Mouse (Mus musculus): Measurements from ENCODE around the gene Gpr155. TPM values are rescaled to one million over a fixed set of nuclear protein-coding genes. Genes with fewer than 3 reads are reported as not detected.

Gpr155 gene
- 6.3 and 8.1 TPM in 2 replicates for polyA plus RNA-seq (2015; fragmentation: Nextera tagmentation; extraction: Ambion mirVana)

DNA sequence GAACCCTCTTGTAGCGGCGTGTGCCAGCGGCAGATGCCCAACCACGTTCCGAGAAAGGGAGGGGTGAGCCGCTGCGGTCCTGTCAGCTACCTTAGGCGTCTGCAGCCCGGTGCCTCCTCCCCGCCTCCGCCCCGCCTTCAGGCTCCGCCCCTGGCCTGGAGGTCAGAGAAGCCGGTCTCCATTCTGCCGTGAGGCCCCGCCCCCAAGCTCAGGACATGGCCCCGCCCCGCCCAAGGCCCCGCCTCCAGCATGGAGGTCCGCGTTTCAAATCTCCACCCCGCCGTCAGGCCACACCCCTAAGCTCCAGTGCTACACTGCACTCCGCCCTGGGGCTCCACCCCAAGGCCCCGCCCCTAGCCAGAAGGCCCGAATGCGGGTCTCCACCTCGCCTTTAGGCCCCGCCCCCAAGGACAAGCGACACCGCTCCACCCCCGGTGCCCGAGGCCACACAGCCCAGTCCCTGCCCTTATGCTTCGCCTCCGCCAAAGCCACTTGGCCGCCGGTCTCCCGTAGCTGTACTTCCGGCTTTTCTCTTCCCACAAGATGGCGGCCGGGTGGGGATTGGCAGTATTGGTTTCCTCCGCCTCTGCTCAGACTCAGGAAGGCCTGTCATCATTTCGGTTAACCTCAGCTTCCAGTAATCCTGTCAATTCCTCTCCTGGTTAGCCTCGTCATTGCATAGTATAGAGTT lies at the start of gene Gpr155:
Gene Gpr155 (minus strand): TSS at position 217 of the 691 bp plus-strand sequence.
- no peaks in the 10 kb centered on the region for H3K9me3 ChIP-seq (ENCODE audit: low read length)
- peak within 1 kb of the TSS; percentile 37 for H3K9ac ChIP-seq (replicated peaks; ENCODE audit: low read depth)
- H3K36me3 ChIP-seq (ENCODE audit: insufficient read depth, low read length) = no peaks in the 10 kb centered on the region
- WGBS = under 1% methylated on average over 42 of the region's 44 CpGs
- peak within 1 kb of the TSS; percentile 86 for H3K27ac ChIP-seq (ENCODE audit: low read length)
- H3K4me3 ChIP-seq (ENCODE audit: low read depth, low read length) = peak within 1 kb of the TSS; percentile 51
- peak within 1 kb of the TSS; percentile 84 for H3K4me2 ChIP-seq (replicated peaks; ENCODE audit: low read depth, low read length)
- no peaks in the 10 kb centered on the region for H3K27me3 ChIP-seq (replicated peaks; ENCODE audit: insufficient read depth, low read length)
- peak; percentile 100 for DNase-seq (ENCODE audit: low spot score)
- ATAC-seq = peak; percentile 97
- H3K4me1 ChIP-seq (ENCODE audit: insufficient read depth, low read depth, low read length) = no peaks in the 10 kb centered on the region
- TF ChIP-seq CTCF (IDR thresholded peaks at IDR 0.05) (0 out of 2 replicates have a peak, but pooled peaks have one; percentile 8), EP300 (IDR thresholded peaks at IDR 0.05) (no peak)

DNA sequence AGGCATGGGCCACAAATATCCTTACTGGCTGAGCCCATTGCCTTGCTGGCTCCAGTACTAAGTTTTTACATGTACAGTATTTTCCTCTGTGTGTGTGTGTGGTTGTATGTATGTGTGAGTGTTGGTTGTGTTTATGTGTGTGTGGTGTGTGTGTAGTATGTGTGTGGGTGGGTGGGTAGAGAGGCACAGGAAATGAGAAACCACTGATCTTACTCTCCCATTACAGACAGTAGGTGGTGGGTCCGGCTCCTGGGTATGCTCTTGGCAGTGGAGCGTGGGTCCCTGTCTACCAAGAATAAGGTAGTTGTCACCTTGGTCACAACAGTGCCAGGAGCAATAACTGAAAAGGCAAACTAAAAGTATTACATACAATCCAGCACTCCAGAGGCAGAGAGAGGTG lies 49.5 kb upstream of the Gpr155 start:
- H3K9ac ChIP-seq (replicated peaks; ENCODE audit: low read depth) = no peak overlapping the region
- ATAC-seq (no peak), DNase-seq (ENCODE audit: low spot score) (no peak)
- H3K27me3 ChIP-seq (replicated peaks; ENCODE audit: insufficient read depth, low read length) = no peaks in the 10 kb centered on the region
- H3K27ac ChIP-seq (ENCODE audit: low read length) = no peak overlapping the region
- H3K36me3 ChIP-seq (ENCODE audit: insufficient read depth, low read length) = peaks cover 9% of the 10 kb centered on the region; the same call in 1 of the 2 replicates
- no peaks in the 10 kb centered on the region for H3K4me1 ChIP-seq (ENCODE audit: insufficient read depth, low read depth, low read length)
- WGBS = 96% methylated on average over 2 of the region's 2 CpGs
- no peak for TF ChIP-seq EP300 (IDR thresholded peaks at IDR 0.05)
- TF ChIP-seq CTCF (IDR thresholded peaks at IDR 0.05) = no peak
- H3K9me3 ChIP-seq (ENCODE audit: low read length) = no peaks in the 10 kb centered on the region
- no peak overlapping the region for H3K4me3 ChIP-seq (ENCODE audit: low read depth, low read length)
- no peak overlapping the region for H3K4me2 ChIP-seq (replicated peaks; ENCODE audit: low read depth, low read length)

DNA sequence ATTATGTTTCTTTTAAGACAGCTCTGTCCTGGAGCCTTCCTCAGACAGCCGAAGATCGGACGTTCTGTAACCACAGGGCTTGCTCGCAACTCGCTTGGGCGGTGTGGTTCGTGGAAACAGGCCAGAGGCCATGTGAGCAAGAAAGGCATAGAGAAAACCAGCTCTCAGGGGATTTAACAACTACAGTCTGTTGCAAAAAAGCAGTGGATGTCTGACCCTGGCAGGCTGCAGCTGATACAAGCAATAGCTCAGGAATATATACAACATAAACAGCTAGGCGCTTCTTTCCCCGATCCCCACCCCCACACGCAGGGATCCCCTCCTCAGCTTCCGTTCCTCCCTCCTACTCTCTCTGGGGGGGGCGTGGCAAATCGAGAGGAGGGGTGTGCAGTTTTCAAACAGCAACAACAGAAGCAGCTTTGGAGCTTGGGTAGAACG lies 45.6 kb upstream of the Gpr155 start:
- Histone ChIP-seq H3K36me3 (ENCODE audit: insufficient read depth, low read length) (peaks cover 4% of the 10 kb centered on the region; the same call in 1 of the 2 replicates), H3K4me1 (ENCODE audit: insufficient read depth, low read depth, low read length) (no peaks in the 10 kb centered on the region)
- peak; percentile 48 for ATAC-seq

DNA sequence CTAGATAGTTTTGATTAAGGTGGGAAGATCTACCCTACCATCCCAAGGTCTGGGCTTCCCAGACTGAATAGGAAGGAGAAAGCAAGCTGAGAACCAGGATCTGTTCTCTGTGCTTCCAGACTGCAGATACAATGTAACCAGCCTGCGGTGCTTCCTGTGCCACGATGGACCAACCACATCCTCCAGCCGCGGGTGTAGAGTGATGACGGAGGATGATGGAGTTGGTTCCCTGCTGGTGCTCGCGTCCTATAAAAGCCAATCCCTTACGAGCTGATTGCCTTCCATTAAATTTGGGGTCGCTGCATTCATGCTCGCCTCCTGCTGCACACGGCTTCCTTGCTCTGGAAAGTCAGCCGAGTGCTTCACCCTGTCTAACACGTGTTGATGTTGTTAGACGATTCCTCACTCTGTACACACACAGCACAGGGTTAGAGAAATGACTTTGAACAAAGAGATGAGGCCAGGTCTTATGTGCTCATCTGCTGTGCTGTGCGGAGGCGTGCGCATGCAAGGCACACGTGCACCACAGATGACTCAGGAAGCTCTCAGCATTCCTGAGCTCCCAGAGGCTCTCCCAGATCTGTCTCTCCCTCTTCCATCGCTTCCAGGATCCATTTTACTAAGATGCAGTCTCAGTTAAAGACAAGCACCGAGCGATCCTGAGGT lies 42.6 kb upstream of the Gpr155 start:
- no peak for DNase-seq (ENCODE audit: low spot score)
- WGBS = 57% methylated on average over 21 of the region's 21 CpGs

More for the DNA sequence above, 45.6 kb upstream of the Gpr155 start:
- Histone ChIP-seq H3K4me3 (ENCODE audit: low read depth, low read length) (no peak overlapping the region), H3K27ac (ENCODE audit: low read length) (0 out of 2 replicates have a peak overlapping the region, but pooled peaks have one; percentile 3), H3K9me3 (ENCODE audit: low read length) (no peaks in the 10 kb centered on the region), H3K9ac (replicated peaks; ENCODE audit: low read depth) (no peak overlapping the region), H3K27me3 (replicated peaks; ENCODE audit: insufficient read depth, low read length) (no peaks in the 10 kb centered on the region), H3K4me2 (replicated peaks; ENCODE audit: low read depth, low read length) (peak overlapping the region; percentile 17; the same call in 1 of the 2 replicates)
- DNase-seq (ENCODE audit: low spot score) = peak; percentile 57
- 34% methylated on average over 14 of the region's 14 CpGs for WGBS
- TF ChIP-seq EP300 (IDR thresholded peaks at IDR 0.05) = no peak
- TF ChIP-seq CTCF (IDR thresholded peaks at IDR 0.05) = no peak

DNA sequence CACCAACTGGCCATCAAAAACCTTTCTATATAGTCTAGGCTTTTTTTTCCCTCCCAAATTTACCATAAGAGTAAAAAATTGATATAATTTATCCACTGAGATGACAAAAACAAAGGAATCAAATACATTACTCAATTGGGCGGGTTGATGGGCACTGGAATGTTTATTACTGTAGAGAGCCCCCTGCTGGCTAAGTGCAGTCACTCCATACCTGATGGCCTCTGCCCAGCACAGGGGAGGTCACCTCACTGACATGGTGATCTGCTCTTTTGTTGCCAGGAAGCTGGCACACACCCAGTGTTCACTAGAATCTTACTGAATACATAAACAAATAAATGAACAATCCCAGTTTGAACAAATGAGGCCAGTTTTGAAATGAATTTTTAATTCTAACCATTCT lies 40.9 kb upstream of the Gpr155 start:
- no peak overlapping the region for H3K4me2 ChIP-seq (replicated peaks; ENCODE audit: low read depth, low read length)
- no peak overlapping the region for H3K27ac ChIP-seq (ENCODE audit: low read length)
- H3K4me1 ChIP-seq (ENCODE audit: insufficient read depth, low read depth, low read length) = no peaks in the 10 kb centered on the region
- TF ChIP-seq CTCF (IDR thresholded peaks at IDR 0.05) (peak; percentile 76), EP300 (IDR thresholded peaks at IDR 0.05) (no peak)
- H3K36me3 ChIP-seq (ENCODE audit: insufficient read depth, low read length) = no peaks in the 10 kb centered on the region
- DNase-seq (ENCODE audit: low spot score) (peak; percentile 79), ATAC-seq (peak; percentile 49)
- no peaks in the 10 kb centered on the region for H3K9me3 ChIP-seq (ENCODE audit: low read length)
- no peak overlapping the region for H3K9ac ChIP-seq (replicated peaks; ENCODE audit: low read depth)
- WGBS = 20% methylated on average over 1 of the region's 1 CpGs
- H3K4me3 ChIP-seq (ENCODE audit: low read depth, low read length) = no peak overlapping the region
- H3K27me3 ChIP-seq (replicated peaks; ENCODE audit: insufficient read depth, low read length) = no peaks in the 10 kb centered on the region

More for the DNA sequence above, 42.6 kb upstream of the Gpr155 start:
- no peaks in the 10 kb centered on the region for H3K9me3 ChIP-seq (ENCODE audit: low read length)
- no peak overlapping the region for H3K4me3 ChIP-seq (ENCODE audit: low read depth, low read length)
- peaks cover 3% of the 10 kb centered on the region; the same call in 1 of the 2 replicates for H3K36me3 ChIP-seq (ENCODE audit: insufficient read depth, low read length)
- no peak for ATAC-seq
- TF ChIP-seq CTCF (IDR thresholded peaks at IDR 0.05) (no peak), EP300 (IDR thresholded peaks at IDR 0.05) (no peak)
- no peaks in the 10 kb centered on the region for H3K4me1 ChIP-seq (ENCODE audit: insufficient read depth, low read depth, low read length)
- H3K4me2 ChIP-seq (replicated peaks; ENCODE audit: low read depth, low read length) = no peak overlapping the region
- H3K9ac ChIP-seq (replicated peaks; ENCODE audit: low read depth) = no peak overlapping the region
- no peaks in the 10 kb centered on the region for H3K27me3 ChIP-seq (replicated peaks; ENCODE audit: insufficient read depth, low read length)
- H3K27ac ChIP-seq (ENCODE audit: low read length) = no peak overlapping the region

DNA sequence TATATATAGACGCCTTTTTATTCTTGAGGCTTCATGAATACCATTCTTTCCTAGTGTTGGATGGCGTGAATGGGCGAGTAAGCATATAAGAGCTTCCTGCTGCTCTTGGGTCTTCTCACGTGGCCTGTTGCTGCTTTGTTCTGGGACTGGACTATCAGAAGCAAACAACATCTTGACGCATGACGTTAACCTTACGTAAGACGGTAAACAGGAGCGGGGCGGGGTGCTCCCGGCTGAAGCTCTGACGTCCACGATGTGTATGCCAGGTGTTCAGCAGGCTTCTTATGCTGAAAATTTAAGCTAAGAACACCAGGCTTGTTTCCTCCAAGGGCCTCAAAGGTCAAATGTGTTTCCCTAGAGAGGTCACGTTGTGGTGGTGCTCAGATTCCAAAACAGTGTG lies 39.5 kb upstream of the Gpr155 start:
- Histone ChIP-seq H3K9me3 (ENCODE audit: low read length) (no peaks in the 10 kb centered on the region), H3K4me3 (ENCODE audit: low read depth, low read length) (no peak overlapping the region), H3K9ac (replicated peaks; ENCODE audit: low read depth) (no peak overlapping the region), H3K36me3 (ENCODE audit: insufficient read depth, low read length) (no peaks in the 10 kb centered on the region), H3K27me3 (replicated peaks; ENCODE audit: insufficient read depth, low read length) (no peaks in the 10 kb centered on the region), H3K27ac (ENCODE audit: low read length) (0 out of 2 replicates have a peak overlapping the region, but pooled peaks have one; percentile 5), H3K4me1 (ENCODE audit: insufficient read depth, low read depth, low read length) (no peaks in the 10 kb centered on the region), H3K4me2 (replicated peaks; ENCODE audit: low read depth, low read length) (no peak overlapping the region)
- ATAC-seq (peak; percentile 81), DNase-seq (ENCODE audit: low spot score) (peak; percentile 59)
- TF ChIP-seq EP300 (IDR thresholded peaks at IDR 0.05) (peak; percentile 49; the same call in 1 of the 2 replicates), CTCF (IDR thresholded peaks at IDR 0.05) (no peak)
- WGBS = 58% methylated on average over 14 of the region's 14 CpGs

Measured in lung, postnatal 0 days (tissue).